Mouse (Mus musculus): Measurements from ENCODE around the gene Wdr62. TPM values are rescaled to one million over a fixed set of nuclear protein-coding genes. Genes with fewer than 3 reads are reported as not detected.
A peak's percentile ranks its signal among the peaks of the same experiment; 100 is the strongest.

Gene Wdr62
- total and polyA plus RNA-seq, 2 experiments from 2014 or later: 4.0 to 7.0 TPM

DNA sequence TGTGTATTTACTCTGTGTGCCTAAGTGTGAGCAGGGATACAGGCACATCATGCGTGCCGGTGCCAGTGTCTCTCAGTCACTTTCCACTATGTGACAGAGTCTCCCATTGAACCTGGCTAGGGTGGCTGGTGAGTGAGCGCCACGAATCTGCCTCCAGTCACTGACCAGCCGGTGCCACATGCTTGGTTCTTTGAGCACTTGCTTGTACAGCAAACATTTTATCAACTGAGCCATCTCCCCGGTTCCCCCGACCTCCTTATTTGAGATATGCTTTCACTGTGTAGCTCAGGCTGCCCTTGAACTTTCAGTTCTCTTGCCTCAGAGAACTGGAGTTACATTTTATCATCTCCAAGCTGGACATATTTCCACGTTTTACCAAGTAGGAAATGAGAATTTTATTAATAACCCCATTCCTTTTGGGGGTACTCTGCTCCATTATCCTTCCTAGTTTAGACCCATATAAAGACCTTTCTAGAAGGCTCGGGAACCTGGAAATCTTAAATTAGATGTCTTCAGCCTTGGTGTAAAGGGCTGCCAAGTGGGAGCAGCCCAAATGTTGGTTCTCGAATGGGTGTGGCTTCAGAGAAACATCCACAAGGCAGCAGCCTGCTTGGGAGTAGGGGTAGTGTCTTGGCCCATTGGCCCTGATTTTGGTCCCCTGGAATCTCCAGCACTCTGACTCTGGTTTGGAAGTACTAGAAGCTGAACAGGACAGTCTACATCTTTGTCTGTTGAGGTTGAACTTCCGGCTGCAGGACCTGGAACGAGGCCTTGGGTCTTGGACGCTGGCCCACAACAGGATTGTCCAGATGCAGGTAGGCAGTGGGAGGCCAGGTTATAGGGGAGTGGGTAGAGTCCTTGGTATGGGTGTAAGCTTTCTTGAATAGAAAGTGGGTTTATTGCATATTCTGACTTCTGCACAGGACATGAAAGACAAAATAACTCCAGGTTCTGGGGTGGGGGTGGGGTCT is 35.6 kb upstream of the Wdr62 start:
- WGBS: 78% methylated on average over 13 of the region's 13 CpGs
- no peak overlapping the region for H3K27ac ChIP-seq
- peaks cover 2% of the 10 kb centered on the region; the same call in 1 of the 2 replicates for H3K4me1 ChIP-seq (ENCODE audit: insufficient read depth, low read length)
- ATAC-seq (no peak), DNase-seq (ENCODE audit: low spot score) (no peak)
- no peaks in the 10 kb centered on the region for H3K27me3 ChIP-seq (ENCODE audit: insufficient read depth, low read length)
- H3K36me3 ChIP-seq (ENCODE audit: insufficient read depth, low read length): no peaks in the 10 kb centered on the region
- H3K4me2 ChIP-seq (ENCODE audit: low read depth, low read length): no peak overlapping the region
- H3K9ac ChIP-seq (replicated peaks; ENCODE audit: low read length): no peak overlapping the region
- no peak for TF ChIP-seq CTCF (IDR thresholded peaks at IDR 0.05; ENCODE audit: low read depth)
- H3K4me3 ChIP-seq (ENCODE audit: low read length): no peak overlapping the region
- H3K9me3 ChIP-seq (ENCODE audit: low read length): no peaks in the 10 kb centered on the region

DNA sequence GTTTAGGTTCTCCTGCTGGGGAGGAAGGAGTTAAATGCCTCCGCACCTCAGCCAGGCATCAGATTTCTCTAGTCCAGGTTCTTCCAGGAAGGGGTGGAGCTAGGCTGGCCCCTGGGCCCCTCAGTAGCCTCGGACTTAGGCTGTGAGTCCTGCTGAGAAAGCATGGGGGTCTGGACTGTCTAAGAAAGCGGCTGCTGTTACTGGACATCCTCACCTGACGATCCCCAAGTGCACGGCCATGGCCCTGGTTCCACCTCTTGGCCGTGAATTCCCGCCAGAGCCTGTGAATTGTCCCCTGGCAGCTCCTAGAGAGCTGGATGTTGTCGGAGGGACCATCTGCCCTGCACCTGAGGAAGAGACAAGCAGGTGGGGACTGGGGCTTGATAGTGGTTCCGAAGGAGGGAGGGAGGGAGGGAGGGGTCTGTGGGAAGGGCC is 34.5 kb upstream of the Wdr62 start, which contains the start of gene Syne4:
Syne4 (plus strand) TSS at position 87 of the 435 bp plus-strand sequence.
- ATAC-seq (no peak), DNase-seq (ENCODE audit: low spot score) (no peak)
- H3K27ac ChIP-seq: no peak within 1 kb of the TSS
- H3K36me3 ChIP-seq (ENCODE audit: insufficient read depth, low read length): no peaks in the 10 kb centered on the region
- no peaks in the 10 kb centered on the region for H3K4me1 ChIP-seq (ENCODE audit: insufficient read depth, low read length)
- no peaks in the 10 kb centered on the region for H3K27me3 ChIP-seq (ENCODE audit: insufficient read depth, low read length)
- H3K4me2 ChIP-seq (ENCODE audit: low read depth, low read length): no peak within 1 kb of the TSS
- no peaks in the 10 kb centered on the region for H3K9me3 ChIP-seq (ENCODE audit: low read length)
- WGBS: 10% methylated on average over 9 of the region's 9 CpGs
- no peak for TF ChIP-seq CTCF (IDR thresholded peaks at IDR 0.05; ENCODE audit: low read depth)
- no peak within 1 kb of the TSS for H3K4me3 ChIP-seq (ENCODE audit: low read length)
- H3K9ac ChIP-seq (replicated peaks; ENCODE audit: low read length): no peak within 1 kb of the TSS

DNA sequence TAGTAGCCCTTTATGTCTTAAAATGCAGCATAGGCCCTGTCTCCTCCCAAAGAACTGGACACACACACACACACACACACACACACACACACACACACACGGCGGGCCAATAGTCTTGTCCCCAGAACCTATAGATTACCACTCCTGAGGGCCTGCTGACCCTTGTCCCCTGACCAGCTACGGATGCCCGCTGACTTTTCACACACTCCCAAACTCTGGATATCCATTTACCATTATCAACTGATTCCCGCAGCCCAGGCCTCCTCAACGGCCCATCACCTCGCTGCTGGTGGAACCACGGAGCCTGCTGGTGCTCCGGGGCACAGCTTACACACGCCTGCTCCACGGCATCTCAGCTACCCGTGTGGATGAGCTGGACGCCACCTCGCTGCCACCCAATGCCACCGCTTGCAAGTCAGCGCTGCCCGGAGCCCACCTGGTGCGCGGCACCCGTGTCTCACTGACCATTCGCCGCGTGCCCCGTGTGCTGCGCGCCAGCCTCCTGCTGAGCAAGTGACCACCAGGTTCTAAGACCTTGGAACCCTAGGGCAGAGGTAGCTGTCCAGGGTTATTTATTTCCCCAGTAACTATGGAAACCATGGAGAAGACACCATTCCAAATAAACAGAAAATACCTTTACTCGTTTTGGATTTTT is 33.6 kb upstream of the Wdr62 start:
- TF ChIP-seq CTCF (IDR thresholded peaks at IDR 0.05; ENCODE audit: low read depth): no peak
- H3K4me1 ChIP-seq (ENCODE audit: insufficient read depth, low read length): peaks cover 6% of the 10 kb centered on the region; the same call in 1 of the 2 replicates
- no peak overlapping the region for H3K4me2 ChIP-seq (ENCODE audit: low read depth, low read length)
- 60% methylated on average over 27 of the region's 27 CpGs for WGBS
- H3K9me3 ChIP-seq (ENCODE audit: low read length): no peaks in the 10 kb centered on the region
- no peak for DNase-seq (ENCODE audit: low spot score)
- no peak for ATAC-seq
- H3K27me3 ChIP-seq (ENCODE audit: insufficient read depth, low read length): no peaks in the 10 kb centered on the region
- H3K9ac ChIP-seq (replicated peaks; ENCODE audit: low read length): no peak overlapping the region
- no peak overlapping the region for H3K27ac ChIP-seq
- H3K4me3 ChIP-seq (ENCODE audit: low read length): no peak overlapping the region
- H3K36me3 ChIP-seq (ENCODE audit: insufficient read depth, low read length): no peaks in the 10 kb centered on the region

DNA sequence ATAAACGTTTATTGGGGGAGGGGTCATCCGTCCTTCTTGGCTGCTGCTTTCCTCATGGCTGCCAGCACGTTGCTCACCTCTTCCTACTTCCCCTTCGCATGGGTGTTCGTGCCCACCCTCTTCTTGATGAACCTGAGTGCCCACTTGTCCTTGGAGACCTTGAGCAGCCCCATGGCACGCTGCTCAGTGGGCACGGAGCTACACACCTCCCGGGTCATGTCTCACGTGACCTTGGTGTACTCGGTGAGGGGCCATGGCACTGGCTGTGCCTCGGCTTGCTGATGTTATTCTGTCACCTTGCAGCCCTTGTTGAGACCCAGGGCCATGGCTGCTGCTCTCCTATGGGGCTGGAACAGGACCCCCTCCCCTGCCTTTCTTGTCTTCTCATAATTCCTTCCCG is 29.9 kb upstream of the Wdr62 start:
- no peak for ATAC-seq
- Histone ChIP-seq H3K4me3 (ENCODE audit: low read length) (no peak overlapping the region), H3K27ac (no peak overlapping the region), H3K4me1 (ENCODE audit: insufficient read depth, low read length) (peaks cover 6% of the 10 kb centered on the region; the same call in 1 of the 2 replicates), H3K36me3 (ENCODE audit: insufficient read depth, low read length) (peaks cover 20% of the 10 kb centered on the region), H3K9me3 (ENCODE audit: low read length) (no peaks in the 10 kb centered on the region), H3K4me2 (ENCODE audit: low read depth, low read length) (no peak overlapping the region), H3K27me3 (ENCODE audit: insufficient read depth, low read length) (no peaks in the 10 kb centered on the region), H3K9ac (replicated peaks; ENCODE audit: low read length) (no peak overlapping the region)
- WGBS: 89% methylated on average over 12 of the region's 12 CpGs
- DNase-seq (ENCODE audit: low spot score): no peak
- TF ChIP-seq CTCF (IDR thresholded peaks at IDR 0.05; ENCODE audit: low read depth): no peak

DNA sequence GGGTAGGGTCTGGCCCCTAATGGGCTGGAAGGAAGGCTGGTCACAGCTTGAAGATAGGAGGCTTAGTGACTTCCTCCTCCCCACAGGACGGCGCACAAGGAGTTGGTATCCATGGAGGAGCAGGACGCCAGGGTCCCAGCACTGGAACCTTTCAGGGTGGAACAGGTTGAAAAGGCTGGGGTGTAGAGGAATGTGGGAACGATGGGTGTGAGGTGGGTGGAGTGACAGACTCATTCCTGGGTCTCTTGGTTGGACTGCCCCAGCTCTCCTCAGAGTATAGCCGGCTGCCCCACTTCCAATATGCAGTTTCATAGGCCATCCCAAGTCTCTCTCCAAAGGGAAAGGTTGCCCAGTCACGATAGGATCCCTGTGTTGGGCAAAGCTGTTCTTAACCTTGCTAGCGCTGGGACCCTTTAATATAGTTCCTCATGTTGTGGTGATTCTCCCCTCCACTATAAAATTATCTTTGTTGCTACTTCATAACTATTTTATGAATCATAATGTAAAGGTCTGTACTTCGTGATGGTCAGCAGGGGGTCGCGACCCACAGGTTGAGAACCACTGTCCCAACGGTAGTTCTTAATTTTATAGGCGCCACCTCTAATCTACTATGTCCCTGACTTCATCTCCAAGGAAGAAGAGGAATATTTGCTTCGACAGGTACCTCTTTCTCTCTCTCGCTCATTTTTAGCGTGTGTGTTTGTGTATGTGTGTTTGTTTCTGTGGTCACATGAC is 29.3 kb upstream of the Wdr62 start:
- H3K4me3 ChIP-seq (ENCODE audit: low read length): peak overlapping the region; percentile 66
- ATAC-seq: no peak
- DNase-seq (ENCODE audit: low spot score): no peak
- peaks cover 20% of the 10 kb centered on the region for H3K36me3 ChIP-seq (ENCODE audit: insufficient read depth, low read length)
- WGBS: 60% methylated on average over 15 of the region's 15 CpGs
- H3K4me2 ChIP-seq (ENCODE audit: low read depth, low read length): peak overlapping the region; percentile 96
- H3K27me3 ChIP-seq (ENCODE audit: insufficient read depth, low read length): no peaks in the 10 kb centered on the region
- H3K4me1 ChIP-seq (ENCODE audit: insufficient read depth, low read length): peaks cover 6% of the 10 kb centered on the region; the same call in 1 of the 2 replicates
- no peak for TF ChIP-seq CTCF (IDR thresholded peaks at IDR 0.05; ENCODE audit: low read depth)
- 0 out of 2 replicates have a peak overlapping the region, but pooled peaks have one; percentile 33 for H3K27ac ChIP-seq
- H3K9ac ChIP-seq (replicated peaks; ENCODE audit: low read length): peak overlapping the region; percentile 63
- no peaks in the 10 kb centered on the region for H3K9me3 ChIP-seq (ENCODE audit: low read length)
